Mouse (Mus musculus): ENCODE results near the gene Cltc.
A peak's percentile ranks its signal among the peaks of the same experiment; 100 is the strongest.
"Not testable (repeated sequence)": the region's sequence is repeated elsewhere in the genome, so short reads cannot be mapped to it uniquely, and the experiment has no call there.

Gene Cltc

DNA sequence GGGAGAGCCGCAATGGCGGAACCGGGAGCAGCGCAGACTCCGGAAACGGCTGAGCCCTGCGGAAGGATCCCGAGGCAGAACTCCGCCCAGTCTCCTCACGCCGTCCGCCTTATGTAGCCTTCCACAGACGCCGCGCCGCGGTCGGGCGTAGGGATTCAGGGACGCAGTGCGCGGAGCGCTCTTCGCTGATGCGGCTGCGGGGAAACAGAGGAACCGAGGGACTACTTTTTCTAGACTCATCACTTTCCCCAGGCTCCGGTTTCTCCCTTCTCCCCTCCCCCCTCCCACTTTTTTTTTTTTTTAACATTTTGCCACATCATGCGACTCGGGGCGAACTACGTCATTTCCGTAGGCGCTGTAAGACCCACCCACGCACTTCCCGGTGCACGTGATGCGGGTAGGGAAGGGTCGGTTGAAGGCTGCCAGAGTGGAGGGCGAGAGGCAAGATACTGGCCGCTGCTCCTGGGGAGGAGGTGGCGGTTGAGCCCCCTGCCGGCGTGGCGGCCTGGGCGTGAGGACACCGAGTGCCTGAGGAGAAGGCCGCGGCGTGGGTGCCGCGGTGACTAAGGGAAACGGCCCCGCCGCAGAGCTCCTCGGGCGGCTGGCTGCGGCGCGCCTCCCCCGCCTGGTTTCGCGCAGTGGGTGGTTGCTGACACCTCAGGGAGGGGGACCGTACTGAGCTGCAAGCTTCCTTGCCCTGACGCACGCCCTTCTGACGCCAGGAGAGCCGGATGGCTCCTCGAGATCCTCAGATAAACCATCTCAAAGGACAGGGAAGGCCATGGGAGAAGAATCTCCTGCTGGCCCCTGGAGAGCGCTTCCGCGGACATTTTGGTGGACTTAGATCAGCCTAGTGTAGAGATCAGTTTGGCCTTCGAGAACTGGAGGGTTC is at the start of gene Cltc:
Cltc (minus strand) TSS at position 86 of the 892 bp plus-strand sequence.
- peak; percentile 96 for DNase-seq

DNA sequence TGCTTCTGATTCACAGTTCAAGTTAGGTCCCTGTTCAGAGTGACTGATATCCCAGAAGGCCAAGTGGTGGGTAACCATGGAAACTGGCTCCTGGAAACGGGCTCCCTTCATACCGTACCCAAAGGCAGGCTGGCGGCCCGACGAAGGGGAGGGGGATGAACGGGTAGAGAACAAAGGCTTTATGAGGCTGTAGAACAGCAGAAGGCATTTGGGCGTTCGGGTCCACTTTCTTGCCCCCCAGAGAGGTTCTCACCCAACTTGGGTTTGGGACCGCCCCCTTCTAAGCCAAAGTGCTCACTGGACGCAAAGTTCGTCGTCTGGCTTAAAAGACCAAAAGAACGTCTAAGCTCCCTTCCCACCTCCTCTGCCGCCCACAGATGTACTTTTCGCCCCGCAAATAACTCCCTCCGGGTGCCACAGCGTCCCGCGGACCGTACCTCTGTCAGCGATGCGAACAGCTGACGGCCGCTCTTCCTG is 49.7 kb upstream of the Cltc start:
- peak; percentile 43 to 51 for DNase-seq

DNA sequence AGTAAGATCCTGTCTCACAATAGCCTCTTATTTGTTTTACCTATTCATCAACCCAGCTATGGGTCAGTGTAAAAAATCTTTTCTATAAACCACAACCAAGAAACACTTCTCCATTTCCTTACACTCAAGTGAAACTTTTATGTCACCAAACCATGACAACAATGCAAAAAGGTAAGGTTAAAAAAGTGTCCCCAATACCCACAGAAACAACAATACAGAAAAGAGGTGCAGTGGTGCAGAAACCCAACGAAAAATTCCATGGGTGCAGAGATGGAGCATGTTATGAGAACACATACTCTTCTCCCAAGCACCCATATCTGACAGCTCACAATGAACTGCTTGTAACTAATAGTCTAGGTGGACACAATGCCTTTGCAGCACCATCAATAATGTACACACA is 36.8 kb upstream of the Cltc start:
- no peak for DNase-seq

DNA sequence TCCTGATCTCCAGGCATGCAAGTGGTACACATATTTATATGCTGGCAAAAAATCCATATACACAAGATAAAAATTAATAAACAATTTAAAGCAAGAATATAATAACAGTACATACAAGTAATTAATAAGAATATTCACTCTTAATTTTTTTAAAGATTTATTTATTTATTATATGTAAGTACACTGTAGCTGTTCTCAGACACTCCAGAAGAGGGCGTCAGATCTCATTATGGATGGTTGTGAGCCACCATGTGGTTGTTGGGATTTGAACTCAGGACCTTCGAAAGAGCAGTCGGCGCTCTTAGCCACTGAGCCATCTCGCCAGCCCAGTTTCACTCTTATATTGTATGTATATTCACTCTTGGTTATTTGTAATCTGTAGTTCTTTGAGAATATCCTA is 30.1 kb upstream of the Cltc start:
- not testable (repeated sequence) for DNase-seq

DNA sequence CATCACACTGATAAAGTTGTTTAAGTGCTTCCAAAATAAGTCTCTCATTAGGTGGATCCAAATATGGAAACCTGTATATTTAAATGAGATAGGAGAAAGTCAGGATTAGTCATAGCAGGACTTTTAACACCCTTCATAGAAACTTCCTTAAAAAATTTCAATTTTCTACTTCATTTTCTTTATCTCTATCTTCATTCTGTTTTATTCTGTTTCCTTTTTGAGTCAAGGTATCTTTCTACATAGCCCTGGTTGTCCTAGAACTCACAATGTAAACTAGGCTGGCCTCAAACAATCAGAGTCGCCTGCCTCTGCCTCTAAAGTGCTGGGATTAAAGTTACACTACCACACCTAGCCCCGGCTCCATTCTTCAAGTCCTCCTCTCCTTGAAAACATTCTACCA is 28.4 kb upstream of the Cltc start:
- DNase-seq, result no peak

DNA sequence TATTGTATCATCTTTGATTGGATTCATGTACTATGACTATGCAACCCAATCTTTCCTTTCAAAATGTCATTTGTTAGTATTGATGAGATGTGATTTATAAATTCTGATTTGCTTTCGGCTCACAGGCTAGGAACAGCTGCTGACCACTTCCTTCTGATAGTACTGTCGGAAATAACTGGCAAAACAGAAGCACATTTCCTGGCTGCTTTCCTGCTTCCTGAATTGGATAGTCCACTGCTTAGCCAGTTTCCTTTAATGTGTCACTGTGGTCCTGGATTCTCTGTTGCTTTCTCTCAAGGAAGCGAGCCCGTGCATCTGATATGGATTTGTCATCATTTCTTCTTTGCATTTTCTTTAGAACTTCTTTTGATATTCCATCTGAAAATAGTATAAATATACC is 12.5 kb upstream of the Cltc start:
- peak in 1 of 2 experiments; percentile 18 for DNase-seq

DNA sequence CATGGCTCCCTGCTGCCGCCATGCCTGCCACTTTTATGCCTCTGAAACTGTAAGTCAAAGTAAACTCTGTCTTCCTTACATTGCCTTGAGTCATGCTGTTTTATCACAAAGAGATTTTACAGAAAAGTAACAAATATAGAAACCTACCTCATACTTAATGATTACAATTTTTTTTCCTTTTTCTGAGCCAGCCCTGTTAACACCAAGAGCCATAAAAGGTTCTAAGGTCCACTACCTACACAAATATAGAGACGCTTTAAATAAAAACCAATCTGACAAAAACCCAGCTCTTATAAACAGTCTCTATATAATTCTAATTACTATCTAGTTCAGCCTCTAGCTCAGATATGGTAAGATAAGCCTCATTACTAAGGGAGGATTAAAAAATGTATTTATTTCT is 7.1 kb upstream of the Cltc start:
- DNase-seq, result no peak

DNA sequence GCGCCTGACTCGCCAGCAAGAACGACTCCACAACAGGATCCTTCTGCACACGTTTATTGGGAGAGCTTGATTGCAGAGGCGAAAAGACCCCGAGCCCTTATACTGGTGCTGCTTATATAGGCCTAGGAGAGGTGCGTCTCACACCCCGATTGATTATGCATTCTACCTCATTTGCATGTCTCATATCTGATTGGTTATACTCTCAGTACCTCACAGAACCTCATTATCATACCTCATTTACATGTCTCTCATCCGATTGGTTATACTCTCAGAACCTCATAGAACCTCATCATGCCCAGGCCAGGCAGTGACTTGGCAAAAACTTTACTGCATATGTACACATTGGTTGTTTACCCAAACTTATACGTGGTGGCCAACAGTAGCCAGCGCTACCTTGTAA is 5.8 kb upstream of the Cltc start:
- DNase-seq, result not testable (repeated sequence)

DNA sequence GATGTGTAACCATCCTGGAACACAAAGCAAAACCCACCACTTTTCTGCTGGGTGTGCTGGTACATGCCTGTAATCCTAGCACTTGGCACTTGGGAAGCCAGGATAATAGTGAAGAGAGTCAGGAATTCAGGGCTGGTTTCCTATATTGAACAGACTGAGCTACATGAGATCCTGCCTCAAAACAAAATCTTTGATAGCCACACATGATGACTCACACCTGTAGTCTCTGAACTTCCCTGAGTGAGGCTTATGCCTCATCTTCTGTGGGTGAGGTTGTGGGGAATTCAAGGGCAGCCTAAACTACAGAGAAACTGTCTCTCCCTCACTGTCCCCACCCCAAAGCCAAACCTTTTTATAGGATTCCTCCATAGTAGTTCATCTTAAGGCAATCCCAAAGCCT is 3.0 kb upstream of the Cltc start:
- no peak for DNase-seq

DNA sequence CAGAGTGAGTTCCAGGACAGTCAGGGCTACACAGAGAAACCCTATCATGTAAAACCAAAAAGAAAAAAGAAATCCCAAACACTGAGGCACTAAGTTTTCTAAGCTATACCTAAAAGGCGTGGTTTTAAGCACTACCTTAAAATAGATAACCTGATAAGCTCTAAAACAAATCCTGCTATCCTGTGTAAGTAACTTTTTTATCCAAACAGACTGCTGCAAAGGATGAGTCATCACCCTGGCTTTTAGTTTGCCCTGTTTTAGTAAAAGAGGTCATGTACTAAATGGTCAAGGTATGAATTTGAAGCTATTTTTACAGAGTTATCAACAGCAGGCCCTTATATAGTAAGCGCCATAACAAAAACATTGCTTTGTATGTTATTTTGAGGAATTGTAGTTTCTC is 2.5 kb upstream of the Cltc start:
- DNase-seq, result no peak

DNA sequence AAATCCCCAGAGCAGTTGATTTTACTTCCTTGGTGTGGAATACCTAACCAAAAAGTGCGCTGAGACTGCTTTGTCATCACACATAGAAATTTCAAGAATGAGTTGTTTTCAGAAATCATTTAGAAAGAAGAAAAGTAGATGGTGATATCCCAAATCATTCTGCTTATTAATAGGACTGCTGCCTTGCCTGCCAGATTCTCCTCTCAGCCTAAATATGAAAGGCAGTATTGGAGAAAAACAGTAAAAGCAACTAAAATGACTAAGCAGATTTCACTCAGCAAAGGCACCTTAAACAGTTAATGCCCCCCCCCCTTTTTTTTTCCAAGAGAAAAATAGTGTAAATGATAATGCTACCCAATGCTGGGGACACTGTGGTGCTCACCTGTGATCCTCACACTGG is 1.9 kb upstream of the Cltc start:
- no peak for DNase-seq

DNA sequence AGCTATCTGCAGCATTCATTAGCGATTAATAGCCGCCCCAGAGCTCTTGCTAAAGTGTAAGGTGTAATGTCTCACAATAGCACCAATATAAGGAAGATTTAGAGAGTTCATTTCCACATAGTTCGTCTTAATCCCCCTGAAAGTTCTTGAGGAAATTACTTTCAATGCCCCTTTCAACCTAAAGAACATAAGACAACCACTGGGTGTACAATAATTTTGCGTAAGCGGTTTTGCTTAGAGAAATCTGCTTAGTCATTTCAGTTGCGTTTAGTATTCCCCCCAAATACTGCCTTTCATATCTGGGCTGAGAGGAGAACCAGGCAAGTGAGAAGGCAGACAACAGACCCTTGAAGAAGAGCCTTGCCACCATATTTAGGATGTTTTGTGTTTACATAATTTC is 1.2 kb upstream of the Cltc start:
- no peak for DNase-seq

DNA sequence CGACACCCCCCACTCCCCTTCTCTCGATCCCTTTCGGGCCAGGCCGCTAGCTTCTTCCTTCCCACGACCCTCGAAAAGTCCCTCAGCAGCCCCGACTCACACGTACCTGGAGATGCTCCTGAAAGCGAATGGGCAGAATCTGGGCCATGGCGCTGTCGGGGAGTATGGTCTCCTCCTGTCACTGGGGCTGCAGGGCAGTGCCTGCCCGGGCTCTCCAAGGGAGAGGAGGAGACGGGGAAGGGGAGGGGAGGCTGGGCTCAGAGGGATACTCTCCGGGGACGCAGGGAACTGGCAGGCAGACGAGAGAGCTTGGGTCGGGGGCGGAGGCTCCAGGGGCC is 254 bp downstream of the Cltc start:
- DNase-seq, result no peak

DNA sequence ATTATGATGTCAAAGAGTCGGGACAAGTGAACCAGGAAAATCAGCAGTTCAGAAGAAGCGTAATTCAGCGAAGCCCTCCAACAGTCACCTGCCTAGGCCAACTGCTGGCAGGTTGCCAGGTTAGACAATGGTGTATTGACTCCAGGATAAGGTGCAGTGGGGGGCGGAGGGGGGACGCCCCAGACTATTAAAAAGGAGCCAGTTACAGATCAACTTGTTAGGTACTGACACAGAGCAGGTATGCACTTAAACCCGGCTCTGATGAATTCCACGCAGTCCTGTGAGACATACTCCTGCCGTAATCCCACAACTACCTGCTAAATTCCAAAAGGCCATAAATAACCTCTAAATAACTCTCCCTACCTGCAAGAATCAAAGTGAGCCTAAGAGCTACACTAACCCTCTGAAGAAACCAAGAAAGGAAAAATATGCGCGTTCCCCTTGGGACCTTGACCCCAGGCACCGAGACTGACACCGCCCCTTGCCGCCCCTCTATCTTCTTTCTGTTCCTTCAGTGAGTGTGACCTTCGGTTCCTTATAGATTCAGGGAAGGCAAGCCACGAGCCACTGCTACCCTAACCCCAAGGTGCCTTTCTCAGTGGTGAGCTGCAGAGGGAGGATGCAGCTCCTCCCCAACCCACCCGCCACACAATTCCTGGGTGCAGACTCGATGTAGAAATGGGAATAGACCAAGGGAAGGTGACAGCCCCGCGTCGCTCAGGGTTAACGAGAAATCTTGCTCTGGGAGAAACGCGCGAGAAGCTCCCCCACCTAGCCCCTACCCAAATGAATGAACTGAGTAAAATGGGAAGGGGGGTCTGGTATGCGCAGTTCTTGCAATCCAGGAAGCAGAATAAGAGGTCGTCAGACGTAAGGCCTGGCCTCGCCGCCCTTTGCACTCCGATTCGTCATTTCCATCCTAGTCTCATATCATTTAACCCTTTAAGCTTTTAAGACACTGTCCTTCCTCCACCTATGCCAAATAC is 916 bp downstream of the Cltc start:
- peak; percentile 54 to 55 for DNase-seq

DNA sequence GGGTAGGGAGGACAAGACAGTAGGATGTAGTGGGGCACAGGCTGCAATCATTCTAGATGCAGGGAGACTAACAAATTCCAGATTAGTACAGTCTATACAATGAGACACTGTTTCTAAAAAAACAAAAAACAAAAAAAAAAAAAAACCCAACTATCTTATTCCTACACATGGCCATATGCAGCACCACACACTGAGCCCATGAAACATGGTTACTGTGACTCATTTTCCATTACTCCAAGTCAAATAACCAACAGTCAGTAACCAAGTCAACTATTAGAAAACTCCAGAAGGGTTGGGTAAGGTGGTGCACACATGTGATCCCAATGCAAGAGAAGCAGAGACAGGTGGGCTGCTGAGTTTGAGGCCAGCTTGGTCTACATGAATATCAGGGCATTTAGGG is 5.0 kb downstream of the Cltc start:
- no peak for DNase-seq

DNA sequence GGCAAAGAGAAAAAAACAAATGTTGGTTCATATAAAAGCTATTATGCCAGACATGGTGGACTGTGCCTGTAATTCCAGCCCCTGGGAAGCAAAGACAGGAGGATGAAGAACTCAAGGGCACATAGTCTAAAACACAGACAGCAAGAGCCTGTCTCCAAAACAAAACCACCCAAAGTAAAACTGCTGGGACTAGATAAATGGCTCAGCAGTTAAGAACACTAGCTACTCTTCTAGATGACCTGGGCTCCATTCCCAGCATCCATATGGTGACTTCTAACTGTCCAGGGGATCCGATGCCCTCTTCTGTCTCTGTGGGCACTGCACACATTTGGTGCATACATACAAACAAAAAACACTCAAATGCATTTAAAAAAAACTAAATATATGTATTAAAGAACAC is 6.4 kb downstream of the Cltc start:
- DNase-seq, result no peak

DNA sequence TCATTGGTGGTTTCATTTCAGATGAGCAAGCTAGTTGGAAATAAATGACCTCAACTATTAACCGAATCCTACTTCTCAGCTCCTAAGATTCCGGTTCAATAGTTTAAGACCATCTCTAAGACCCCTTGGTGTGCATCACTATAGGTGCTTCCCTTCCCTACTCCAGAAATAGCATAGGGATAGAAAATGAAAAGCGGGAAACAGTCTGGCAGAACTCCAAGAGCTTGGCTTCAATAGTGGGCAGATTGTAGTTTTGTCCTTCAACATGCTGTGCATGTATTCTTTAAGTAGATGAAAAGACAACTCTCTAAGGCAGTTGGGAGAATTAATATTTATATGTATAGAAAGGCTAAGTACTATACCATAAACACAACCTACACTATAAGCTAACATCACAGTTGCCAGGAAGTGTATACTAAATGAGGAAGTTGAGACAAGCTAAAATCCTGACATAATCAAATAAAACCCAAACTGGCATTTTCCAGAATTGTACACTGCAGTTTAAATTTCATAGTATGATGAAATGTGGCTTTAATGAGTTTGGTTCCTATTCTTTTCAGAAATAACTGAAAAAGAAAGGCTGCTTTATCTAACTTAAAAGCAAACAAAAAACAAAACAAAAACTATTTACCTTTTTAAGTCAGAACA is 7.5 kb downstream of the Cltc start:
- DNase-seq, result no peak

DNA sequence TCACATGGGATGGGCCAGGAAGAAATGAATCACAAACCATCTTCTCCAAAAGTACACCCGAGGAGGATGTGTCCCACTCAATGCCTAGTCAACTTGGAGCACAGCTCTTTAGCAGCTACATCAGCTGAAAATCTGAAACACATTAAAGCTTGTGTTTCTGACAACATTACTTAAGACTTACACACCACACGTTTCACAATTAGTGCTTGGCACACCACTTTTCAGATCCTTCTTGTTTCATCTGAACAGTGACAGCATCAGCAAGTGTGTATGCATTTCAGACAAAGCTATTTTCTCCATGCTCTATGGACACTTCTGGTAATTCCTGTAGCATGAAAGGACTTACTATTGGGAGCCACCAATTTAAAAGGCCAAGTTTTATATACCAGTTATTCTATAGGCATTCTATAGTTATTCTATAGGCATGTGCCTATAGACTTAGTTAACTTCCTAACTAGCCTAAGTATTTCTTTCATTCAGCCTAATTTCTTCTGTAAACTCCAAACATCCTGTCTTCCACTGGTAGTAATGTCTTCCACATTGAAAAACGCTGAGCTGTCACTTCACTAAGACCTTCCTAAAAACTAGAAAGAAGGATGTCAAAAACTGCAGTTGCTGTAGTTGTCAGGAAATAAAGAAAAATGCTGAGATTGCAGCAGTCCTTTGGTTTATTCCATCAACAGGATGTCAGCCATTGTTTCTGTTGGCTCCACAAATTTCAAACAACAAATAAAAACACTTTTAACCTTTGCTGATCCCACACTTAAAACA is 11.5 kb downstream of the Cltc start:
- no peak for DNase-seq

DNA sequence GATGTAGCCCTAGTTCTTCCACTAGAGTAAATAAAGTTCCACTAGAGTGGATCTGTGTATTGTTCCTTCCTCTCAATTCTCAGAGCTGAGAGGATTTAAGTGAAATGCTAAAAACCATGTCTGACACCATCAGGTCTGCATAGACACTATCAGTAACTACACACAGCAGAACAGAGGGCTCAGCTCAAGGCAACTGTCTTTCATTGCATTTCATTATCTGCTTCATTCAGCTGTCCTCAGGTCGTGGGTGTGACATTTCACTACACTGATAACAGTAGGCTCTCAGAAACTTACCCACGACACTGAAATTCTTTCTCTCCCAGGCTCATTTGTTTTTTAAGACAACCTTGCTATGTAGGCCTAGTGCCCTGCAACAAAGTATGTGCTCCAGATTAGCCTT is 14.8 kb downstream of the Cltc start:
- no peak for DNase-seq

DNA sequence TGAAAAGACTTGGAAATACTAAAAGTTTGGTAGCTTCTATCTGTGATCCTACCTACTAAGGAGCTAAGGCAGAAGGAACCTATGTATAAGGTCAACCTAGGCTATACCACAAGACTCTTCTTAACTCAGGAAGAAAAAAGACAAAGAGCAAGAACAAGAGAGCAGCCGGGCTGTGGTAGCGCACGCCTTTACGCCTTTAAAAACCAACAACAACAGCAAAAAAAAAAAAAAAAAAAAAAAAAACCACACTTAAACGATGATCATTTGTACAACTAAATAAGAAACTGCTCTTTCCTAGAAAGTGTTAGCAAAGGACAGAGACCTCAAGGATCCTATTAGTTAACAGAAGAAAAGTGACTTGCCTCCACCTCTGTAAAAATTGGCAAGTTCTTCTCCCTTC is 15.9 kb downstream of the Cltc start:
- DNase-seq, result no peak

DNA sequence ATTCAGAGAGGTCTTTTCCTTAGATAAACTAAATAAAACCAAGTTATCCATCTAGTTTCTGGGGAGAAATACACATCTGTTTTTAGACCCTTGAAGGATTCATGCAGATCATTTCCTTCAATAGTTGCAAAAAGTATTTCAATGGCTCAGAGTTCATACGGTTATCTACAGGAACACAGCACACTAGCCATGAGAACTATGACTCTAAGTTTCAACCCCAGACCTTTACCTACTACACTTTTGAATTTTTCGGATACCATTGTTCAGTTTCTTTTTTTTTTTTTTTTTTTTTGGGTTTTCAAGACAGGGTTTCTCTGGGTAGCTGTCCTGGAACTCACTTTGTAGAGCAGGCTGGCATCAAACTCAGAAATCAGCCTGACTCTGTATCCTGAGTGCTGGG is 17.9 kb downstream of the Cltc start:
- DNase-seq, result no peak

DNA sequence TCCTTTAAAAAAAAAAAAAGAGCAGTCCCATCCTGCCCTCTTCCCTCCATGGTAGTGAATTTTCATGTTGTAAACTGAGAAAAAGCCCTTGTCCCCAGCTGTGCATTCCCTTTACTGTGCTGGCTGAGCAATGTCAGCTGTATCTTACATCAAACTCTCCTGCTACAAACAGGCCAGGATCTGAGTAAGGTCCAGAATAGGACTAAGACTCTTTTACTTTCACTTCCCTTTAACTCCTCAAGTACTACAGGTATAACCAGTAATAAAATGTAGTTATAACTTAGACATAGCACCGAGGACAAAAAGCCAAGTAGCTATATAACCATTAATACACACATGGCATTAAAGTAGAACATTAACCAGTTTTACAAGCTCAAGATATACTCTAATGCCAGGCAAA is 18.4 kb downstream of the Cltc start:
- no peak for DNase-seq

DNA sequence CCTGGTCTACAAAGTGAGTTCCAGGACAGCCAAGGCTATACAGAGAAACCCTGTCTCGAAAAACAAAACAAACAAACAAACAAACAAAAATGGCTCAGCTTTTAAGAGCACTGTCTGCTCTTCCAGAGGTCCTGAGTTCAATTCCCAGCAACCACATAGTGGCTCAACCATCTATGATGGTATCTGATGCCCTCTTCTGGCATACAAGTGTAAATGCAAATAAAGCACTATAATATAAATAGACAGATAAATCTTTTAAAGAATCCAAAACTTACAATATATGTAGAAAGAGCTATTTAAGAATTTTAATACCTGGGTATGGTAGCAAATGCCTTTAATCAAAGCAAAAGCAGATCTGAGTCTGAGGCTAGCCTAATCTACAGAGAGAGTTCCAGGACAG is 19.1 kb downstream of the Cltc start:
- DNase-seq, result not testable (repeated sequence)

All from kidney, adult 8-10 months (tissue).